Mouse (Mus musculus) MEL (cell line): ENCODE results near the gene Iqch. TPM values are rescaled to one million over a fixed set of nuclear protein-coding genes. Genes with fewer than 3 reads are reported as not detected.

Experiments used
- DNase-seq: peaks from one replicate; pipeline ENCODE4 v3.0.0; 2011; ENCODE audit warnings: low read depth, low spot score
- H3K27ac ChIP-seq: 2 replicates; pipeline ENCODE4 v1.5.1; 2012; ENCODE audit warnings: low read depth, mild to moderate bottlenecking, control low read depth, low read length, moderate library complexity; ENCODE audit not compliant: control insufficient read depth
- H3K27me3 ChIP-seq, 2 experiments: fragments of 150-350 bp in 1 of 2; sonication (generic) in 1 of 2; 2 replicates each; pipeline ENCODE4 v1.6.1; 2012; ENCODE audit warnings: low read length in 2 of 2, mild to moderate bottlenecking in 2 of 2, improper control_type of control experiment in 1 of 2, moderate library complexity in 1 of 2; ENCODE audit not compliant: insufficient read depth in 2 of 2, control insufficient read depth in 1 of 2
- H3K36me3 ChIP-seq, 2 experiments: 2 replicates each; pipeline ENCODE4 v1.6.1; 2012 to 2014; ENCODE audit warnings: low read length in 2 of 2, improper control_type of control experiment in 1 of 2, inconsistent platforms in 1 of 2, mild to moderate bottlenecking in 1 of 2; ENCODE audit not compliant: insufficient read depth in 2 of 2, control insufficient read depth in 1 of 2
- H3K4me1 ChIP-seq, 2 experiments: fragments of 150-350 bp in 1 of 2; sonication (generic) in 1 of 2; 2 replicates each; pipeline ENCODE4 v1.6.1; 2012; ENCODE audit warnings: low read length in 2 of 2, improper control_type of control experiment in 1 of 2, mild to moderate bottlenecking in 1 of 2; ENCODE audit not compliant: insufficient read depth in 2 of 2, control insufficient read depth in 1 of 2
- H3K4me3 ChIP-seq, 2 experiments: fragments of 150-350 bp in 1 of 2; sonication (generic) in 1 of 2; 2 replicates each; pipeline ENCODE4 v1.5.1; 2012; ENCODE audit warnings: low read depth in 2 of 2, low read length in 2 of 2, mild to moderate bottlenecking in 2 of 2, moderate library complexity in 2 of 2, control low read depth in 1 of 2, improper control_type of control experiment in 1 of 2; ENCODE audit not compliant: control insufficient read depth in 1 of 2, insufficient read depth in 1 of 2
- H3K79me2 ChIP-seq: 2 replicates; pipeline ENCODE4 v1.6.1; 2012; ENCODE audit warnings: mild to moderate bottlenecking, low read length, moderate library complexity; ENCODE audit not compliant: control insufficient read depth, poor library complexity, insufficient read depth
- H3K9ac ChIP-seq: 2 replicates; pipeline ENCODE4 v1.6.1; 2012; ENCODE audit warnings: low read depth, mild to moderate bottlenecking, control low read depth, low read length, moderate library complexity; ENCODE audit not compliant: control insufficient read depth, poor library complexity, severe bottlenecking
- H3K9me3 ChIP-seq: fragments of 150-350 bp; sonication (generic); replicated peaks from 2 replicates; pipeline ENCODE4 v1.6.1; 2012; ENCODE audit warnings: mild to moderate bottlenecking, low read length, improper control_type of control experiment, moderate library complexity; ENCODE audit not compliant: insufficient read depth
- CHD1 ChIP-seq: IDR thresholded peaks from 2 replicates; pipeline ENCODE4 v1.6.1; 2012; ENCODE audit warnings: low read depth, mild to moderate bottlenecking, inconsistent platforms, low read length, improper control_type of control experiment
- CHD2 ChIP-seq: IDR thresholded peaks from 2 replicates; pipeline ENCODE4 v1.6.1; 2011; ENCODE audit warnings: low read length, improper control_type of control experiment
- CTCF ChIP-seq, 3 experiments: IDR thresholded peaks in 2 of 3; conservative IDR thresholded peaks in 1 of 3; 2 replicates each; pipeline ENCODE4 v1.5.1; 2011 to 2012; ENCODE audit warnings: low read length in 3 of 3, low read depth in 2 of 3, mild to moderate bottlenecking in 2 of 3, improper control_type of control experiment in 1 of 3, inconsistent platforms in 1 of 3, mixed read lengths in 1 of 3, moderate library complexity in 1 of 3; ENCODE audit not compliant: control insufficient read depth in 1 of 3, insufficient read depth in 1 of 3, poor library complexity in 1 of 3, severe bottlenecking in 1 of 3
- ELF1 ChIP-seq: IDR thresholded peaks from 2 replicates; pipeline ENCODE4 v1.6.1; 2014; ENCODE audit warnings: low read depth, mild to moderate bottlenecking, inconsistent platforms, low read length, improper control_type of control experiment, moderate library complexity
- EP300 ChIP-seq, 2 experiments: IDR thresholded peaks; 2 replicates each; pipeline ENCODE4 v1.6.1; 2011; ENCODE audit warnings: improper control_type of control experiment in 2 of 2, low read length in 2 of 2, low read depth in 1 of 2, mild to moderate bottlenecking in 1 of 2
- ETS1 ChIP-seq: IDR thresholded peaks from 2 replicates; pipeline ENCODE4 v1.6.1; 2012; ENCODE audit warnings: low read depth, mild to moderate bottlenecking, inconsistent platforms, low read length, improper control_type of control experiment, moderate library complexity
- GABPA ChIP-seq: IDR thresholded peaks from 2 replicates; pipeline ENCODE4 v1.6.1; 2012; ENCODE audit warnings: low read depth, mild to moderate bottlenecking, inconsistent platforms, low read length, improper control_type of control experiment, moderate library complexity
- GATA1 ChIP-seq: IDR thresholded peaks from 2 replicates; pipeline ENCODE4 v1.6.1; 2011; ENCODE audit warnings: low read depth, low read length, improper control_type of control experiment
- JUND ChIP-seq: IDR thresholded peaks from 2 replicates; pipeline ENCODE4 v1.6.1; 2011; ENCODE audit warnings: low read depth, mild to moderate bottlenecking, improper control_type of control experiment, low read length
- KAT2A ChIP-seq: conservative IDR thresholded peaks from 2 replicates; pipeline ENCODE4 v1.6.1; 2012; ENCODE audit warnings: low read depth, low read length, improper control_type of control experiment, inconsistent platforms
- MAFK ChIP-seq: IDR thresholded peaks from 2 replicates; pipeline ENCODE4 v1.6.1; 2011; ENCODE audit warnings: low read depth, mild to moderate bottlenecking, low read length, improper control_type of control experiment, borderline replicate concordance
- MAX ChIP-seq: IDR thresholded peaks from 2 replicates; pipeline ENCODE4 v1.6.1; 2011; ENCODE audit warnings: low read length, improper control_type of control experiment
- MAZ ChIP-seq: IDR thresholded peaks from 2 replicates; pipeline ENCODE4 v1.6.1; 2012; ENCODE audit warnings: low read depth, mild to moderate bottlenecking, inconsistent platforms, low read length, improper control_type of control experiment
- MXI1 ChIP-seq: IDR thresholded peaks from 2 replicates; pipeline ENCODE4 v1.6.1; 2011; ENCODE audit warnings: mild to moderate bottlenecking, low read depth, low read length, improper control_type of control experiment
- MYB ChIP-seq: IDR thresholded peaks from 2 replicates; pipeline ENCODE4 v1.6.1; 2011; ENCODE audit warnings: mild to moderate bottlenecking, low read depth, low read length, improper control_type of control experiment
- NELFE ChIP-seq: IDR thresholded peaks from 2 replicates; pipeline ENCODE4 v1.6.1; 2011; ENCODE audit warnings: low read depth, low read length, improper control_type of control experiment
- NRF1 ChIP-seq: IDR thresholded peaks from 2 replicates; pipeline ENCODE4 v1.6.1; 2014; ENCODE audit warnings: low read depth, mild to moderate bottlenecking, inconsistent platforms, low read length, improper control_type of control experiment, moderate library complexity; ENCODE audit not compliant: poor library complexity, insufficient read depth, severe bottlenecking
- POLR2AphosphoS2 ChIP-seq: IDR thresholded peaks from 2 replicates; pipeline ENCODE4 v1.6.1; 2011; ENCODE audit warnings: low read length, improper control_type of control experiment
- RAD21 ChIP-seq: IDR thresholded peaks from 2 replicates; pipeline ENCODE4 v1.6.1; 2011; ENCODE audit warnings: mild to moderate bottlenecking, low read depth, low read length, improper control_type of control experiment
- SIN3A ChIP-seq: IDR thresholded peaks from 2 replicates; pipeline ENCODE4 v1.6.1; 2012; ENCODE audit warnings: low read length, improper control_type of control experiment, inconsistent platforms
- TBP ChIP-seq: IDR thresholded peaks from 2 replicates; pipeline ENCODE4 v1.8.0; 2011; ENCODE audit warnings: low read depth, low read length, improper control_type of control experiment
- TCF12 ChIP-seq: IDR thresholded peaks from 2 replicates; pipeline ENCODE4 v1.6.1; 2014; ENCODE audit warnings: low read depth, mild to moderate bottlenecking, inconsistent platforms, low read length, improper control_type of control experiment, moderate library complexity
- UBTF ChIP-seq: IDR thresholded peaks from 2 replicates; pipeline ENCODE4 v1.6.1; 2012; ENCODE audit warnings: low read depth, mild to moderate bottlenecking, inconsistent platforms, low read length, improper control_type of control experiment, moderate library complexity, borderline replicate concordance; ENCODE audit not compliant: insufficient read depth
- USF1 ChIP-seq: IDR thresholded peaks from 2 replicates; pipeline ENCODE4 v1.6.1; 2014; ENCODE audit warnings: low read depth, mild to moderate bottlenecking, inconsistent platforms, low read length, improper control_type of control experiment, moderate library complexity
- ZC3H11A ChIP-seq: IDR thresholded peaks from 2 replicates; pipeline ENCODE4 v1.6.1; 2012; ENCODE audit warnings: low read depth, mild to moderate bottlenecking, inconsistent platforms, low read length, improper control_type of control experiment
- ZKSCAN1 ChIP-seq: IDR thresholded peaks from 2 replicates; pipeline ENCODE4 v1.6.1; 2012; ENCODE audit warnings: low read depth, mild to moderate bottlenecking, inconsistent platforms, low read length, improper control_type of control experiment, moderate library complexity
- ZMIZ1 ChIP-seq: IDR thresholded peaks from 2 replicates; pipeline ENCODE4 v1.6.1; 2012; ENCODE audit warnings: low read depth, mild to moderate bottlenecking, inconsistent platforms, low read length, improper control_type of control experiment, moderate library complexity
- ZNF384 ChIP-seq: IDR thresholded peaks from 2 replicates; pipeline ENCODE4 v1.6.1; 2012; ENCODE audit warnings: low read depth, mild to moderate bottlenecking, inconsistent platforms, low read length, improper control_type of control experiment
- polyA plus RNA-seq, 2 experiments: library from polyadenylated mRNA; stranded (reverse) in 1 of 2; unstranded in 1 of 2; fragments of >175 nt in 1 of 2; fragments of >200 nt in 1 of 2; gene quantifications; 2 replicates each; pipeline versions ENCODE4 v1.2.1 to v1.2.4; 2012; ENCODE audit warnings: low replicate concordance in 2 of 2, low read depth in 1 of 2; ENCODE audit not compliant: insufficient read length in 2 of 2, insufficient read depth in 1 of 2, missing spikeins in 1 of 2
- total RNA-seq: library from RNA; depleted of rRNA; stranded (reverse); fragments of 300-350 nt; gene quantifications from 2 replicates; pipeline ENCODE4 v1.2.3, GENCODE M21; 2012

Iqch gene
- total and polyA plus RNA-seq, 3 experiments: not detected

DNA sequence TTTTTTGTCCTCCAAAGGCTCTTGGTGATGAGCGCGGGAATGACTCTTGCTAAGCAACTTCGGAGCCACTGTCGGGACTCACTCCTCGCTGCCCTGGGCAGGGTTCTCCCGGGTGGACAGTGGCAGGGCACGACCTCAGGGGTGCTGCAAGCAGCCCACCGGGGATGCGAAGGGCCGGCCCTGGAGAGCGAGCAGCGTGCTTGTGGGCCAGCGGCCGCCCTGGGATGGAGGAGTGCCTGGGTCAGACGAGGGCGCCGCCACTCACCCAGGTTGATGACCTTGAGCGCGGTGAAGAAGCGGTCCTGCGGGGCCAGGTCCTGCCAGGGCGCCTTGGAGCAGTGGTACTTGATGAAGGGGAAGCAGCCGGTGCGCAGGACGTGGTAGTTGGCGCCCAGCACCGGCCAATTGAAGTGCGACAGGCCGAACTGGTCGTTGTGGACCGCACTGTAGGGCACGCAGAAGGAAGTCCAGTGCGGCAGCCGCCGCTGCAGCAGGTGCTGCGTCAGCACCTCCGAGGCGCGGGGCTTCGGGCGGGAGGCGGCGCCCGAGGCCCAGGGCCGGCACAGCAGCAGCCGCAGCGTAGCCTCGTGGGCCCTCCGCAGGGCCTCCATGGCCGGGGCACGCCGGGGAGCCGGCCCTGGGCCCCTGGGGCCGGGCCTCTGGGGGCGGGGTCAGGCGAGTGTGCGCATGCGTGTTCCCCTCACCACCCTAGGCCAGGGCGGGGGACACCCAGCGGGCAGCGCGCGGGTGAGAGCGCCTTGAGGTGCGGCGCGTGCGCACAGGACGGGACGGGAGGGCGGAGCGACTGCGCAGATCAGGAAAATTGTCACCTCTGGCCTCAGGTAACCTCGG lies 203.5 kb downstream of the Iqch start, which contains the start of gene 2300009A05Rik (continued):
- TF ChIP-seq RAD21 (no peak), POLR2AphosphoS2 (peak; percentile 90), CHD1 (no peak), CHD2 (no peak), ZNF384 (no peak), CTCF (IDR thresholded peaks at IDR 0.05 in 2 of 3, conservative IDR thresholded peaks at IDR 0.05 in 1 of 3; ENCODE audit: control insufficient read depth in 1 of 3, insufficient read depth in 1 of 3, low read depth in 2 of 3, low read length in 3 of 3, poor library complexity in 1 of 3, severe bottlenecking in 1 of 3) (0 out of 6 replicates have a peak, but pooled peaks of 1 of the 3 experiments have one; percentile 1), EP300 (IDR thresholded peaks at IDR 0.05; ENCODE audit: low read depth in 1 of 2, low read length in 2 of 2) (no peak), JUND (no peak), MAFK (peak; percentile 29; the same call in 1 of the 2 replicates), TBP (0 out of 2 replicates have a peak, but pooled peaks have one; percentile 9), UBTF (peak; percentile 91), ETS1 (no peak), GABPA (no peak), TCF12 (no peak; the same call in 1 of the 2 replicates), MXI1 (peak; percentile 92), NELFE (peak; percentile 96), ZC3H11A (0 out of 2 replicates have a peak, but pooled peaks have one; percentile 7), MAX (peak; percentile 72), ZKSCAN1 (no peak), USF1 (no peak), ELF1 (no peak), MAZ (peak; percentile 75; the same call in 1 of the 2 replicates)

DNA sequence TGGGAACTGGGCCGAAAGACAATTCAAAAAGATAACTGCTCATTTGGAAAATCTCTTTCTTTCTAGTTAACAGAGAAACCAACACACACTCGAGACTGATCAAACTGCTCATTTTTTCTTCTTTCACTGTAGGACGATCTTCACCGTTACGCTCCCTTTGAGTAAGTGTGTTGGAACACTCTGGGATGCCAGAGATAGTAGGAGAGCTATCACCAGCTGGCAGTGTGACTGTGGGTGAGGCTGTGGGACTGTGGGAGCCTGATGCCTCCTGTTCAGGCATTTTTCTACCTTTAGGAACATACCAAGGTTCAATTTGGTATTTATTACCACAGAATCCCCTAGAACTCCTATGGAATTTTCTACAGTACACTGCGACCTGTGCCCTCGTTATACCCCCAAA lies 206.7 kb downstream of the Iqch start:
- Histone ChIP-seq H3K27me3 (no peaks in the 10 kb centered on the region), H3K9me3 (no peaks in the 10 kb centered on the region), H3K9ac (no peak overlapping the region), H3K4me3 (no peak overlapping the region), H3K27ac (no peak overlapping the region), H3K79me2 (peaks cover 15% of the 10 kb centered on the region), H3K36me3 (peaks cover 0 to 17% of the 10 kb centered on the region in 2 experiments; a peak in 2 of 4 replicates), H3K4me1 (peaks cover 3% of the 10 kb centered on the region in 2 experiments; a peak in 1 of 4 replicates)
- TF ChIP-seq ETS1 (no peak), UBTF (no peak), RAD21 (no peak), KAT2A (no peak), TCF12 (no peak), NRF1 (no peak), CTCF (IDR thresholded peaks at IDR 0.05 in 2 of 3, conservative IDR thresholded peaks at IDR 0.05 in 1 of 3; ENCODE audit: control insufficient read depth in 1 of 3, insufficient read depth in 1 of 3, low read depth in 2 of 3, low read length in 3 of 3, poor library complexity in 1 of 3, severe bottlenecking in 1 of 3) (no peak), ZNF384 (no peak), SIN3A (no peak), MYB (no peak), ZMIZ1 (no peak), ELF1 (no peak), TBP (no peak), JUND (no peak), GATA1 (no peak), MAX (no peak), GABPA (no peak)
- no peak for DNase-seq
